Mouse (Mus musculus) urinary bladder, postnatal 14 days (tissue): ENCODE data around the gene Calm5.
"Not testable (repeated sequence)": the region's sequence is repeated elsewhere in the genome, so short reads cannot be mapped to it uniquely, and the experiment has no call there.

ENCODE experiments used
- DNase-seq: peaks from one replicate; pipeline ENCODE4 v3.0.0; 2021; ENCODE audit warnings: low spot score

The Calm5 gene

DNA sequence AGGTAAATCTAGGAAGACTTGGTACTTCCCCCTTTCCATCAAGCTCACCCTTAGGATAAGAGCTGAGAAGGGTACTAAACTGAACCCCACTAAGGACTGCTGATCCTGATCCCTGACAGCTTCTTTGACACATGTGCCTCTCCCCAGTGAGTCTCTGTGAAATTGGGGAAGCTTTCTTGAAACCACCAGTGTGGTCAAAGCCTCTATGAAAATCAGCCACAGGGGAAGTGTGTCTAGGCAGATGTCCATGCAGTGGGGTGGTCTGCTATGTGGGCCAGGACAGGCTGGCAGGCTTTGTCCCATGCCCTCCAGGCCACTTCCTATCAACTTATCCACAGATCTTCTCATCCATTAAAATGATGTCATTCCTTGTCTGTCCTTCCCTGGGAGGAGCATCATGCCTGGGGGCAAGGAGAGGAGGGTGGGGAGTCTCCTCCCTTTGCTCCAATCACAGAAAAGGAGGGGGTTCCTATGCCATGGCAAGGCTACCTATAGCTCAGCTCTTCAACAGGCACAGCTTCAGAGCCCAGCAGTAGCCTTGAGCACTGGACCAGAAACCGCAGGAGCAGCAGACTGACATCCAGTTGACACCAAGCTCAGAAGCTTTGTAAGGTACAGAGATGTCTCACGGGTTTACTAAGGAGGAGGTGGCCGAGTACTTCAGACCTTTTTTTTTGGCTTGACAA, at the start of gene Calm5:
Calm5 (plus strand) TSS at position 526 of the 686 bp plus-strand sequence.
- not testable (repeated sequence) for DNase-seq

- no peak for DNase-seq
Observed at GRCm38 (mm10) chr13:3804186-3804585, 49.8 kb upstream of the Calm5 start, which contains the start of gene Calml3. Gene Calml3 (minus strand): TSS chr13:3804316.

- DNase-seq, result no peak
Observed at GRCm38 (mm10) chr13:3805132-3805531, 48.8 kb upstream of the Calm5 start.

DNA sequence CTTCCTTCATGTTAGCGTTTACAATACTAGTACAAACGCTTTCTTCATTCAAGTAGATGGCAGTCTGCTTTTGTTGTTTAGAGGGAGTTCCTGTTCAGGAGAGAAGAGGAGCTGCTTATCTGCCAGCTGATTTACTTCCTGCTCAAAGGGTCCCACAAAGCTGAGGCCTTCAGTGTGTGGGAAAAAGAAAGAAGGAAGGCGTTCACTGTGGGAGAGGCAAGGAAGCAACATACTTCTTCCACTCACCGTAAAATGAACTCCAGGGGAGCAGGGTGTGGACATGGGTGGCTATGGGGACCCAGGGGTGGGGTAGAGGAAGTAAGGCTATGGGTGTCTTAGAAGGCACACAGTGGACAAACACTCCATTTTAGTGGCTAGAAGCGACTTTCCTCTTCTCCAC, 48.3 kb upstream of the Calm5 start:
- DNase-seq, result no peak

DNA sequence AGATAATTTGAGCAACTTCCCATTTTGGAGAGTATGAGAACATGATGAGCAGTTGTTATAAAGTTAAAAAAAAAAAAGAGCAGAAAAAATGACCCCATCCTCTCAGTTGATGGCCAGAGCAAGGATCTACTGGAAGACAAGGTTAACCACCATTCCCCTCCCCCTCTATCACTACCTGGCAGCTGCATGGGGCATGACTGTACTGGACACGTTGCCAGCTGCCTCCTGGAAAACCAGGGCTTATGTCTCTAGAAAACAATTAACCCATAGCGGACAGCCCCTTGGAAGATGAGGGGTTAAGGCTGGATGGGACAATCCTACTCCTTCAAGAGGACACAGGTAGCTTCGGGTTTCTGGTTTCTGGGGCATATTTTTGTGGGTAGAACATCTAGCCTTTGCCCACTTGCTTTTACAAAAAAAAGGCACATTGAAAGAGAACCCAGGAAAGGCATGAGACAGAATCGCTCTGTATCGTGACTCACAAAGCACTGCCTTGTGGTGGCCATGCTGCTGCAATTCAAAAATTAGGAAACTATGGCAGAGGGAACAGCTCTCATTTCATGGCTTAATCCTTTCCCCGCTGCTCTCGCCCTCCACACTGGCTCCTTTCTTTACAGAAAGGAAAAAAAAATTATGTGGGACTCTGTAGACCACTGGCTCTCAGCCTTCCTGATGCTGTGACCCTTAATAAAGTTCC, 46.7 kb upstream of the Calm5 start:
- no peak for DNase-seq

- DNase-seq, result no peak
Observed at GRCm38 (mm10) chr13:3818012-3818739, 35.8 kb upstream of the Calm5 start.

DNA sequence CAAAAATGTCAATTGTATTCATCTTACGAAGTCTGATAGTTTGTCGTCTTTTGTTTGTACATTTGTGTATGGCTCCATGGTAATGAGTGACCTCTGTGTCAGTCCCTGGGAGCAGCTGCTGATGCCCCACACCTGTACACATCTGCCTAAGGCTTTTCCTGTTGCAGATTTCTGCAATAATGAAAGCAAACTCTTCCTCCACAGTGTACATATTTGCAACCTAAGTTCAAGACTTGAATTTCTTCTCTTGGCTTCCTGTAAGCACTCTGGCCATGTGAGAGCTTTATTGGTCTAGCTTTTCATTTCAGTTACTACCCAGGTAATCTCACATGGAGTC, 35.3 kb upstream of the Calm5 start:
- DNase-seq, result no peak

DNA sequence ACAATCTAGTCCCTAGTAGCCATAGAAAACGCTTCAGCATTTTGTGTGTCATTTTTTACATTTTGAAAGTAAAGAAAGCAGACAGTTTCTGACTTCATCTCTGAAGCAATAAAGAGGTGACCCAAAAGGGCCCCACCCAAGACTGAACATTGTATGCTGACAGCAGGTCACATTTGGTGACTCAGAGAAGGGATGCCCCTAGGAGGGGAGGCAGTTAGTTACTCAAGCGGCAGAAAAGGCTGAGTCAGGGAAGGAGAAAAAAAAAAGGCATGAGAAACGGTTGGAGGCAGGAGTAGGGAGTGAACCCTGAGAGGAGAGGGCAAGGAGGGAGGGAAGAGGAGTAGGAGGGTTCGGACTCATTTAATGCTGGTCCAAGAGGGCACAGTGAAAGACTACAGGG, 31.9 kb upstream of the Calm5 start:
- no peak for DNase-seq

DNA sequence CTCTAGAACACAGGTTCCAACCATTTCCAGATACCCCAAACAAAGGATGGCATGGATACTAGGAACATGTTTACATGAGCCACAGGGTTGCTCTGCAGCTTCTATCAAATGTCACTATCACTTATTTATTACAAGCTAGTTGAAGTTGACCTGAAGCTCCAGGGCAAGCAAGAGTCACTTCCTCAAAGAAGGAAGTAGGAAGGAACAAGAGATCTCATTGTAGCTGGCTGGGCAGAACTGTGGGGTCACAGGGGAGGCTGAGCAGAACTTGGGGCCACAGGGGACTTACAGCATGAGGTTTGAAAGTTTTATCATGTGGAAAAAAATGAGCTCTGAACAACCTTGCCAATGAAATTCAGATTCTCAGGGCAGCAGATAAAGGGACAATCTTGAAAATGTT, 28.2 kb upstream of the Calm5 start:
- DNase-seq, result no peak

GRCm38 (mm10) chr13:3831546-3831945, 22.4 kb upstream of the Calm5 start:
- DNase-seq, result peak; percentile 20

DNA sequence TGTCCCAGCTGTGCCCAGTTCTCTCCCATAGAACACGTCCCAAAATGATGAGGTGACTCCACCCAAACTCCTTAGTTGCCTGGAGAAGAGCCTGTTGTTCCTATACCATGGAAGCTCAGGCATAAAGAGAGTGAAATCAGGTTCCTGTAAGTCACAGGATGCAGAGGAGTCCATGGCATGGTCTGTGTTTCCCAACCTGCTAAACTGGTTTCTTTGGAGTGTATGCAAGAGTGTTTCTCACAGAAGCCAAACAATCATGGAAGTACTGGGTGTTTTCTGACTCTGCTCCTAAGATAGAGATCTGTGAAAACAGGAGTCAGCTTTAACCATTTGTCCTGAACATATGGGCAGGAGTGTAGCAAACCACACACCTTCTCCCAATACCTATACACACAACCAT, 22.0 kb upstream of the Calm5 start:
- DNase-seq, result peak; percentile 18

DNA sequence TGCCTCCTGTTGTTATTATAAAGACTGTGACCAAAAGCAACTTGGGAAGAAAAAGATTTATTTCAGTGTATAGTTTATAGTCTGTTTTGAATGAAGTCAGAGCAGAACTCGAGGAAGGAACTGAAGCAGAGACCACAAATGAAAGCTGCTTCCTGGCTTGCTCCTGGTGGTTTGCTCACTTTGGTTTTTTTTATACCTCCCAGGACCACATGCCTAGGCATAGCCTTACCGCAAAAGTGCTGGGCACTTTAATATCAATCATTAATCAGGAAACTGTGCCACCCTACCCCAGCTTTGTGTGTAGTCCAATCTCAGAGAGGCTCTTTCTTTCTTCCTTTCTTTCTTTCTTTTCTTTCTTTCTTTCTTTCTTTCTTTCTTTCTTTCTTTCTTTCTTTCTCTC, 21.5 kb upstream of the Calm5 start:
- DNase-seq, result no peak

- DNase-seq, result not testable (repeated sequence)
Observed at GRCm38 (mm10) chr13:3833644-3834043, 20.3 kb upstream of the Calm5 start.

GRCm38 (mm10) chr13:3837312-3837807, 16.6 kb upstream of the Calm5 start, which contains the start of gene Calm4:
Gene Calm4 (plus strand): TSS chr13:3837757.
- not testable (repeated sequence) for DNase-seq

DNA sequence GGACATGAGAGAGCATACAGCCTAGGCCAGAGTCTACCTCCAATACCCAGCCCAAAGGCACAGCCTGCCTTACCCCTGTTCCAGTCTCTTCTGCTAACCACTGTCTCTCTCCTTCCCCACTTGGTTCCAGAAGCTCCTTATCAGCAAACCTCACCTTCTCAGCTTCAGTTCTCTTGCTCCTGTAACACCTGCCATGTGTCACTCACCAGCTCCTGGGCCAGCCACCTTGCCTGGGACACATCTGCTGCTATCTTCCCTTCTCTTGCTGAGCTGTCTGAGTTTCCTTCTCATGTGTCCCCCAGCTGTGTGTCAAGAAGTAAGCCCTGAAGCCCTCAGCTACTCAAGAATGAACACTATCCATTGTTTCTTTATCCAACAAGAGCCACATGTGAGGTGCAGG, 13.3 kb upstream of the Calm5 start:
- not testable (repeated sequence) for DNase-seq

DNA sequence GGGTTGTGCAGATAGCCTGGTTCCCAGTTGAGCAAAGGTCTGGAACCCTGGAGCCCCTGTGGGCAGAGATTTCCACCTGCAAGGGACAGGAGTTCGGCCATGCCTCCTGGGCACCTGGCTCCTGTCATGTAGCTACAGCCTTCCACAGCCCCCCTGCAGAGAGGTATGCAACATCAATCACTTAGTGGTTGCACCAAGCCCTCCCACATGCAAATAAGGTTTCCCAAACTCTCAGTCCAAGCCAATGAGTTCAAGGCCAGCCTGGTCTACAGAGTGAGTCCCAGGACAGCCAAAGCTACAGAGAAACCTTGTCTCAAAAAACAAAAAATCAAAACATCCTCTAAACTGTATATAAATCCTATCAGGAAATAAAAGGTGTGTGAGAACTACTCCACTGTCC, 3.6 kb upstream of the Calm5 start:
- DNase-seq, result no peak

DNA sequence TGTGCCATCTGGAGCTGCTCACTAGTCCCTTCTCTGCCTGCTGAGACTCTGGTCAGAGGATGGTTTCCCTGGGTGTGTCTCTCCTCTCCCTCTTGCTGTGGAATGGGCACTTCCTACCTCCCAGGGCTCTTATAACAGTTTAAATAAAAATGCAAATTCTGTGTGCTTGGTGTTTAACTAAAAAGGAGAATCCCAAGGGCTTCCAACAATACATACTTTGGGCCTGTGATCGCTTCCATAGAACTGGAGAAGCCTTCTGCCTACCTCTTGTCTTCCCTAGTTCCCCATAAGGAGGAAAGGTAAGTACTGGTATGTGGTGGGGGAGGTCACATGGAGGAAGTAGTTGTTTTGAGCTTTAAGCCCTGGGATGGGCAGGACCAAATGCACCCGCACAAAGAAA, 883 bp downstream of the Calm5 start:
- DNase-seq, result no peak

GRCm38 (mm10) chr13:3856252-3856651, 2.3 kb downstream of the Calm5 start:
- no peak for DNase-seq

DNA sequence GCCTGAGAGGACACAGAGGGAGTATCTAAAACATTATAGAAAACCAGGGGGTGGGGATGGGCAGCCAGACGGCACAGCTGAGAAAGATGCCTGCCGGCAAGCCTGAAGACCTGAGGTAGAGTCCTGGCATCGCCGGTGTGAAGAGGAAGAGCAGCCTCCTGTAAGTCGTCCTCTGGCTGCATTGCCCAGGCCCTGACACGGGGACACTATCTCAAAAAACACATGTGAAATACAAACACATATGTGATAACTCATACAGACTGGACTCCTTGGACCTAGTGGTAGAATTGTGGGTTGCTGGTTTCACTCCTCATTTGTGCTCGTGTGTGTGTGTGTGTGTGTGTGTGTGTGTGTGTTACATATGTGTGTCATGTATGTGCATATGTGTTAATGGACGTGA, 7.3 kb downstream of the Calm5 start:
- no peak for DNase-seq

DNA sequence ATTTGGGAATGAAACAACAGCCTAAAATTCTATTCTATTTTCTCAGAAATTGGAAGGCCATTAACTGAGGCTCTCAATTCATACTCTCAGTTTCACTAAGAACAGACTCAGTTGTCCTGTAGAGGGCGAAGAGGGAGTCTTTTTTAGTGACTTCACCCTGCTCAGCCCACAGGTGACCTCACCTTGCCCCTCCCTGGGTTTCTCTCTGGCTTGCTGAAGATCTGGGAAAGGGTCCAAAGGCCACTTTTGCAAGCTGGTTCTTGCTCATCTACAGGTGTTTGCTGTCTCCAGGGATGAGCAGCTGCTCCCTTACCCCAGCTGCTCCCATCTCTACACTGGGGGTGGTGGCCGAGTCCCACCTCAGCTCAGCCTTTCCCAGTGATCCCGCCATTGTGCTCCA, 8.4 kb downstream of the Calm5 start:
- peak; percentile 32 for DNase-seq

GRCm38 (mm10) chr13:3862922-3863580, 9.1 kb downstream of the Calm5 start:
- peak; percentile 34 for DNase-seq

GRCm38 (mm10) chr13:3865648-3866354, 11.8 kb downstream of the Calm5 start:
- peak; percentile 31 for DNase-seq
